Mouse (Mus musculus) megakaryocyte, embryonic 14.5 days (primary cell): ENCODE measurements around the gene Chad.

ENCODE experiments used
- FLI1 ChIP-seq: IDR thresholded peaks from 2 replicates; pipeline ENCODE4 v1.6.1; 2012; ENCODE audit warnings: low read length, inconsistent platforms, mixed read lengths
- GATA1 ChIP-seq: IDR thresholded peaks from 3 replicates; pipeline ENCODE4 v1.6.1; 2012; ENCODE audit warnings: mixed read lengths, low read length, inconsistent platforms, borderline replicate concordance

- TF ChIP-seq GATA1, result no peak
- TF ChIP-seq FLI1, result no peak
Observed at GRCm38 (mm10) chr11:94574560-94574959, 9.7 kb downstream of the Chad start.
